30 mouse cellular contexts compared by ENCODE assay signal in the genomic region with DNA sequence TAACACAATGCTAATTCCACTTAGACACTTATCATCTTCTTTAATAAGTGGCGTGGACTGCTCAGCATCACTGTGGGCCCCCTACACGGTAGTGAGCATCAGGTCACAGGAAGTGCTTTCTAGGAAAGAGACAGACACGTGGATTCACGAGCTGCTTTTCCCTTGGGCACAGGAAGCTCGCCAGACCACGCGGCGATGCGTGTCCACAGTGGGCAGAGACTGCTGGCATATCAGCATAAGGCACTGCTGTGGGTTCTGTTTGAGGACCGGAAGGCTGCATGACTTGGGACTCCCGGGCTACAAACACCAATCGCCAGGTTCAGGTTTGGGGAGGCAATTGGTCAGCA. TPM values are rescaled to one million over a fixed set of nuclear protein-coding genes. Genes with fewer than 3 reads are reported as not detected.
DNase-seq lines count a peak whose midpoint lies in the region; ATAC-seq and TF ChIP-seq lines count a peak whose summit lies in the region.
"Had no signal": no experiment of that assay in that cellular context is flagged by ENCODE, and none has a peak within 500 bp of the region (broad histone marks: within the 10 kb centered on the region; RNA-seq: fewer than 3 reads in every experiment).

No protein-coding gene starts in this region.

- WGBS in cerebellum, adult 2 months, result 44% methylated on average over 12 of the region's 12 CpGs

- peak; percentile 44 to 47 for DNase-seq in cerebellum, postnatal 10 days
- no peak for DNase-seq in cerebellum, adult 2 months
- DNase-seq in left cerebral cortex, adult 2 months (ENCODE audit: extremely low spot score in 1 of 2, low spot score in 2 of 2), result no peak
- no peak for DNase-seq in left cerebral cortex, postnatal 4 days
- peak; percentile 62 for DNase-seq in R1 (ENCODE audit: low read depth, low spot score)
- no peak for DNase-seq in spleen, postnatal 10 days (ENCODE audit: low spot score in 2 of 2)
- no peak for DNase-seq in urinary bladder, postnatal 14 days (ENCODE audit: low spot score)
- DNase-seq: adrenal gland, adult 8-10 months; cerebellum, adult 18-20 months; gastrocnemius, postnatal 36 days; heart, postnatal 4 days; kidney, adult 8-10 months; kidney, postnatal 10 days; lung, adult 18-20 months; lung, postnatal 14 days; midbrain, embryonic 14.5 days; retina, postnatal 1 day; right cerebral cortex, postnatal 4 days; thymus, adult 2 months had no signal

- H3K4me1 ChIP-seq in cerebellum, adult 2 months (ENCODE audit: control insufficient read depth, insufficient read depth, low read length), result no peaks in the 10 kb centered on the region
- H3K4me1 ChIP-seq: heart, embryonic 10.5 days; hindbrain, embryonic 15.5 days; megakaryocyte, embryonic 14.5 days; neural tube, embryonic 13.5 days; stomach, embryonic 15.5 days had no signal

- no peaks in the 10 kb centered on the region; the same call in 1 of the 2 replicates for H3K27me3 ChIP-seq in cerebellum, adult 2 months (ENCODE audit: control insufficient read depth, insufficient read depth, low read length)
- H3K27me3 ChIP-seq: hindbrain, embryonic 15.5 days; megakaryocyte, embryonic 14.5 days; neural tube, embryonic 13.5 days; Patski; stomach, embryonic 15.5 days had no signal

- intact Hi-C loops in left cerebral cortex, adult 2 months (cut with DNase I), result no loop called here
- intact Hi-C loops in left cerebral cortex, postnatal 4 days (cut with DNase I), result no loop called here

- peak; percentile 38 for ATAC-seq in granulocyte monocyte progenitor cell, adult 5-6 weeks (replicated peaks; ENCODE audit: poor library complexity, severe bottlenecking)
- ATAC-seq: activated CD4-positive, CD25-positive, alpha-beta regulatory T cell, adult 4 months; Patski had no signal

- no peak overlapping the region for H3K4me3 ChIP-seq in cerebellum, adult 2 months (replicated peaks; ENCODE audit: insufficient read depth, low read depth, low read length)
- no peak overlapping the region for H3K4me3 ChIP-seq in left cerebral cortex, adult 2 months
- H3K4me3 ChIP-seq: heart, embryonic 10.5 days; hindbrain, embryonic 15.5 days; limb, embryonic 12.5 days; megakaryocyte, embryonic 14.5 days; myocyte; neural tube, embryonic 13.5 days; stomach, embryonic 15.5 days had no signal

- no peak for TF ChIP-seq POLR2A in cerebellum, adult 2 months (IDR thresholded peaks at IDR 0.05; ENCODE audit: borderline replicate concordance, insufficient read depth, low read length)

- TF ChIP-seq CTCF in cerebellum, adult 2 months (IDR thresholded peaks at IDR 0.05; ENCODE audit: borderline replicate concordance, insufficient read depth, low read depth, low read length), result no peak
- no peak for TF ChIP-seq CTCF in left cerebral cortex, adult 2 months (IDR thresholded peaks at IDR 0.05)

- no peak overlapping the region for H3K27ac ChIP-seq in cerebellum, adult 2 months (ENCODE audit: insufficient read depth, low read length)
- H3K27ac ChIP-seq in left cerebral cortex, adult 2 months, result peak overlapping the region; percentile 58
- H3K27ac ChIP-seq: heart, embryonic 10.5 days; hindbrain, embryonic 15.5 days; limb, embryonic 12.5 days; neural tube, embryonic 13.5 days; stomach, embryonic 15.5 days had no signal

RNA-seq across cellular contexts. Expression of a gene that starts 22.7 kb away (rescaled TPM):
- 0.29 and 0.40 TPM in 2 replicates for polyA plus RNA-seq in cerebellum, adult 2 months (2012; rRNA removed)
- total RNA-seq in left cerebral cortex, adult 2 months (2021), result 10 to 100 TPM; 80.2 to 91.0 TPM
- 100 to 1,000 TPM; 265 to 341 TPM for total RNA-seq in left cerebral cortex, postnatal 4 days (2021)
- 1.0 and 1.9 TPM in 2 replicates for total RNA-seq in granulocyte monocyte progenitor cell, adult 5-6 weeks (2014; fragmentation: Nextera tagmentation)
- total RNA-seq in granulocyte monocyte progenitor cell, adult 5-6 weeks (2017), result 0.56 and 7.2 TPM in 2 replicates
- polyA plus RNA-seq: G1E had no signal

Comparison
In these comparisons a context has a peak if more than half of its experiments do, and no peak if none do; other contexts are left out.
1. DNase-seq: peak in cerebellum, postnatal 10 days (2 of 2) and R1 (single experiment); none in cerebellum, adult 2 months (0 of 2), left cerebral cortex, adult 2 months (0 of 2), left cerebral cortex, postnatal 4 days (single experiment), spleen, postnatal 10 days (0 of 2) and urinary bladder, postnatal 14 days (single experiment).
2. RNA of a gene that starts 22.7 kb away (total RNA-seq): 265 to 341 TPM in left cerebral cortex, postnatal 4 days and 80.2 to 91.0 TPM in left cerebral cortex, adult 2 months; 0.56 to 7.2 TPM in granulocyte monocyte progenitor cell, adult 5-6 weeks; every median in the first group is over 4 times any median in the second.